Mouse (Mus musculus): ENCODE results near the gene Ubtd1. TPM values are rescaled to one million over a fixed set of nuclear protein-coding genes. Genes with fewer than 3 reads are reported as not detected.
"Not testable (repeated sequence)": the region's sequence is repeated elsewhere in the genome, so short reads cannot be mapped to it uniquely, and the experiment has no call there.

Gene Ubtd1
- total and polyA plus RNA-seq, 3 experiments = 21.4 to 27.3 (median 22.7) TPM

GRCm38 (mm10) chr19:42080469-42080868 is 98.9 kb downstream of the Ubtd1 start:
- TF ChIP-seq EP300 (IDR thresholded peaks at IDR 0.05; ENCODE audit: insufficient read depth, low read depth, low read length) = no peak
- no peak for TF ChIP-seq POLR2A (IDR thresholded peaks at IDR 0.05; ENCODE audit: insufficient read depth, low read depth, low read length)
- no peak for TF ChIP-seq CTCF (IDR thresholded peaks at IDR 0.05)
- Histone ChIP-seq H3K9ac (ENCODE audit: low read depth, low read length) (no peak overlapping the region), H3K27me3 (ENCODE audit: control insufficient read depth, insufficient read depth, low read length) (no peaks in the 10 kb centered on the region), H3K27ac (no peak overlapping the region), H3K36me3 (ENCODE audit: control insufficient read depth, insufficient read depth, low read length) (no peaks in the 10 kb centered on the region), H3K4me3 (no peak overlapping the region), H3K4me1 (ENCODE audit: control insufficient read depth, insufficient read depth, low read length) (no peaks in the 10 kb centered on the region), H3K79me2 (replicated peaks; ENCODE audit: control insufficient read depth, insufficient read depth, low read length) (no peaks in the 10 kb centered on the region)
- WGBS = 78% methylated on average over 11 of the region's 11 CpGs
- intact Hi-C loops (cut with DNase I) = no loop called here
- DNase-seq = no peak

DNA sequence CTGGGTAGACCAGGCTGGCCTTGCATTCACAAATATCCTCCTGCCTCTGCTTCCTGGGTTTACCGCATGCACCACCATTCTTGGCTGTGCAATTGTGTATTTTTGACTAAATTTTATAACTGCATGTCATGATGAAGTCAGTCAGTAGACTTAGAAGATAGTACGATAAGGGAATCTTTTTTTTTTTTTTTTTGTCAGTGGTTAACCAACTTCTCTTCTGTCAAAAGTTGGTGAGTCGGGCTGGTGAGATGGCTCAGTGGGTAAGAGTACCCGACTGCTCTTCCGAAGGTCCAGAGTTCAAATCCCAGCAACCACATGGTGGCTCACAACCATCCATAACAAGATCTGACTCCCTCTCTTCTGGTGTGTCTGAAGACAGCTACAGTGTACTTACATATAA is 100.0 kb downstream of the Ubtd1 start:
- H3K9ac ChIP-seq (ENCODE audit: low read depth, low read length); H3K4me1 ChIP-seq (ENCODE audit: control insufficient read depth, insufficient read depth, low read length); H3K36me3 ChIP-seq (ENCODE audit: control insufficient read depth, insufficient read depth, low read length); H3K79me2 ChIP-seq (replicated peaks; ENCODE audit: control insufficient read depth, insufficient read depth, low read length); DNase-seq; H3K27me3 ChIP-seq (ENCODE audit: control insufficient read depth, insufficient read depth, low read length); intact Hi-C loops (cut with DNase I); H3K4me3 ChIP-seq; H3K27ac ChIP-seq: not testable (repeated sequence)
- WGBS = 86% methylated on average over 5 of the region's 5 CpGs

Other genes starting within 250 kb of the Ubtd1 start
- under 1 TPM; 0.05 to 0.07 TPM for gene Slit1, start 238.1 kb upstream of the Ubtd1 start, total RNA-seq (2021)
- gene Slit1, start 238.1 kb upstream of the Ubtd1 start, polyA plus RNA-seq (2012; rRNA removed) = 0.03 and 0.06 TPM in 2 replicates
- 1 to 10 TPM; 1.7 to 2.0 TPM for gene Arhgap19, start 179.7 kb upstream of the Ubtd1 start, total RNA-seq (2021)
- gene Arhgap19, start 179.7 kb upstream of the Ubtd1 start, polyA plus RNA-seq (2012; rRNA removed) = 1.4 and 2.1 TPM in 2 replicates
- gene Frat1, start 151.8 kb upstream of the Ubtd1 start, total RNA-seq (2021) = 1 to 10 TPM; 2.5 to 3.9 TPM
- 1.3 TPM in 2 replicates for gene Frat1, start 151.8 kb upstream of the Ubtd1 start, polyA plus RNA-seq (2012; rRNA removed)
- gene Frat2, start 133.6 kb upstream of the Ubtd1 start, total RNA-seq (2021) = 1 to 10 TPM; 2.7 to 4.9 TPM
- 1.4 and 1.7 TPM in 2 replicates for gene Frat2, start 133.6 kb upstream of the Ubtd1 start, polyA plus RNA-seq (2012; rRNA removed)
- 10 to 100 TPM; 13.7 to 17.4 TPM for gene Rrp12, start 85.6 kb upstream of the Ubtd1 start, total RNA-seq (2021)
- gene Rrp12, start 85.6 kb upstream of the Ubtd1 start, polyA plus RNA-seq (2012; rRNA removed) = 6.6 and 6.9 TPM in 2 replicates
- gene Pgam1, start 69.8 kb upstream of the Ubtd1 start, total RNA-seq (2021) = 100 to 1,000 TPM; 122 to 135 TPM
- 111 and 162 TPM in 2 replicates for gene Pgam1, start 69.8 kb upstream of the Ubtd1 start, polyA plus RNA-seq (2012; rRNA removed)
- gene Exosc1, start 48.3 kb upstream of the Ubtd1 start, total RNA-seq (2021) = 10 to 100 TPM; 13.2 to 13.9 TPM
- gene Exosc1, start 48.3 kb upstream of the Ubtd1 start, polyA plus RNA-seq (2012; rRNA removed) = 9.8 and 9.9 TPM in 2 replicates
- 10 to 100 TPM; 12.3 to 14.6 TPM for gene Zdhhc16, start 48.3 kb upstream of the Ubtd1 start, total RNA-seq (2021)
- gene Zdhhc16, start 48.3 kb upstream of the Ubtd1 start, polyA plus RNA-seq (2012; rRNA removed) = 40.3 and 53.3 TPM in 2 replicates
- gene Mms19, start 606 bp upstream of the Ubtd1 start, total RNA-seq (2021) = 10 to 100 TPM; 14.2 to 17.9 TPM
- 35.4 and 48.4 TPM in 2 replicates for gene Mms19, start 606 bp upstream of the Ubtd1 start, polyA plus RNA-seq (2012; rRNA removed)
- gene Ankrd2, start 54.2 kb downstream of the Ubtd1 start, total RNA-seq (2021) = under 1 TPM; 0.20 to 0.42 TPM
- gene Ankrd2, start 54.2 kb downstream of the Ubtd1 start, polyA plus RNA-seq (2012; rRNA removed) = not detected in 2 replicates
- 1 to 10 TPM; 1.6 to 2.3 TPM for gene Hoga1, start 63.8 kb downstream of the Ubtd1 start, total RNA-seq (2021)
- 0.85 and 1.4 TPM in 2 replicates for gene Hoga1, start 63.8 kb downstream of the Ubtd1 start, polyA plus RNA-seq (2012; rRNA removed)
- gene 4933411K16Rik, start 70.5 kb downstream of the Ubtd1 start, total RNA-seq (2021) = under 1 TPM in 1 of 2 experiments, not detected in 1; 0.23 TPM
- gene 4933411K16Rik, start 70.5 kb downstream of the Ubtd1 start, polyA plus RNA-seq (2012; rRNA removed) = 0.41 and 0.73 TPM in 2 replicates
- 1 to 10 TPM; 2.3 to 2.5 TPM for gene Morn4, start 104.6 kb downstream of the Ubtd1 start, total RNA-seq (2021)
- gene Morn4, start 104.6 kb downstream of the Ubtd1 start, polyA plus RNA-seq (2012; rRNA removed) = 5.0 and 5.5 TPM in 2 replicates
- gene Pi4k2a, start 108.7 kb downstream of the Ubtd1 start, total RNA-seq (2021) = 10 to 100 TPM; 18.2 to 21.3 TPM
- gene Pi4k2a, start 108.7 kb downstream of the Ubtd1 start, polyA plus RNA-seq (2012; rRNA removed) = 15.1 and 21.4 TPM in 2 replicates
- gene Avpi1, start 147.3 kb downstream of the Ubtd1 start, total RNA-seq (2021) = 10 to 100 TPM; 10.0 to 14.4 TPM
- gene Avpi1, start 147.3 kb downstream of the Ubtd1 start, polyA plus RNA-seq (2012; rRNA removed) = 9.9 and 13.1 TPM in 2 replicates
- 10 to 100 TPM; 21.1 to 21.9 TPM for gene Marveld1, start 165.6 kb downstream of the Ubtd1 start, total RNA-seq (2021)
- 55.0 and 61.4 TPM in 2 replicates for gene Marveld1, start 165.6 kb downstream of the Ubtd1 start, polyA plus RNA-seq (2012; rRNA removed)
- gene Zfyve27, start 182.2 kb downstream of the Ubtd1 start, total RNA-seq (2021) = 10 to 100 TPM; 20.2 to 20.3 TPM
- 27.6 and 33.6 TPM in 2 replicates for gene Zfyve27, start 182.2 kb downstream of the Ubtd1 start, polyA plus RNA-seq (2012; rRNA removed)
- gene Sfrp5, start 220.5 kb downstream of the Ubtd1 start, total RNA-seq (2021) = 1 to 10 TPM; 4.7 to 5.9 TPM
- gene Sfrp5, start 220.5 kb downstream of the Ubtd1 start, polyA plus RNA-seq (2012; rRNA removed) = 11.6 and 19.0 TPM in 2 replicates

Data from heart, adult 2 months (tissue).